Mouse (Mus musculus): ENCODE results near the gene Gm26920.

- no peak for TF ChIP-seq CTCF (IDR thresholded peaks at IDR 0.05)
- TF ChIP-seq EP300 (IDR thresholded peaks at IDR 0.05) = no peak
Observed at GRCm38 (mm10) chr7:30089405-30089804, 805 bp downstream of the Gm26920 start.

Measured in lung, postnatal 0 days (tissue).